Mouse (Mus musculus): Measurements from ENCODE around the gene Gga2.

DNA sequence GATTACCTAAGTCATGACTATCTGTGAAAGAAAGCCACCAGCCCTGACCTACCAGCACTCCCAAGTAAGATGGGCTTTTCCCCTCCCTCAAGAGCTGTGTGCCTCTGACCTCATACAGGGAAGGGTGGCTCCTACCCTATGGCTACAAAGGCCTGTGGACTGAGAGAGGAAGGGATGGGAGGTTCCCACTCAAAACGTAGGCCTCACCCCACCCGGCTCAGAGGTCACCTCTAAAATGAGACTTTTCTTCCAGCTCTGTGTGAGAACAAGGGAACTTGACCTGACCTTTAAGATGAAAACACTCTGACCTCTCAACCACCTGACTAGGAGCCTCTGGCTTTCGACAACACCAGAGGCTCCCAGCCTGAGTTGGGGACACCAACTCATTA lies 58.5 kb downstream of the Gga2 start:
- TF ChIP-seq CTCF (IDR thresholded peaks at IDR 0.05; ENCODE audit: low read depth, low read length) = no peak
- TF ChIP-seq GATA1 (IDR thresholded peaks at IDR 0.05; ENCODE audit: borderline replicate concordance, low read length) = no peak
- TF ChIP-seq POLR2AphosphoS5 (IDR thresholded peaks at IDR 0.05; ENCODE audit: insufficient replicate concordance, low read depth, low read length) = no peak
- no peak for TF ChIP-seq GATA2 (IDR thresholded peaks at IDR 0.05; ENCODE audit: borderline replicate concordance, low read depth, low read length)
